Mouse (Mus musculus) gastrocnemius, postnatal 36 days (tissue): Measurements from ENCODE around the gene Nfib. TPM values are rescaled to one million over a fixed set of nuclear protein-coding genes. Genes with fewer than 3 reads are reported as not detected.

Experiments
- DNase-seq, 2 experiments: peaks; one replicate each; pipeline ENCODE4 v3.0.0; 2022
- intact Hi-C: fragments of 180-260 bp; cut with DNase I; formaldehyde crosslinking; loops from one replicate; pipeline ENCODE4 v1.15.1; 2025
- total RNA-seq, 2 experiments: library from RNA; stranded (reverse); gene quantifications; 2 replicates each; pipeline ENCODE4 v1.2.3; 2021

Gene Nfib
- total RNA-seq, 2 experiments from 2014 or later: 74.8 to 75.9 TPM

GRCm38 (mm10) chr4:82531977-82532376, 173.6 kb downstream of the Nfib start:
- no peak for DNase-seq
- intact Hi-C loops: no loop called here

- intact Hi-C loops: no loop called here
- peak in 1 of 2 experiments; percentile 65 for DNase-seq
Observed at GRCm38 (mm10) chr4:82530875-82531353, 174.6 kb downstream of the Nfib start.

GRCm38 (mm10) chr4:82528978-82529377, 176.6 kb downstream of the Nfib start:
- intact Hi-C loops: no loop called here
- no peak for DNase-seq

- intact Hi-C loops: no loop called here
- no peak for DNase-seq
Observed at GRCm38 (mm10) chr4:82519935-82520334, 185.6 kb downstream of the Nfib start.

GRCm38 (mm10) chr4:82518132-82518531, 187.4 kb downstream of the Nfib start:
- intact Hi-C loops: no loop called here
- DNase-seq: no peak

- intact Hi-C loops: no loop called here
- DNase-seq: no peak
Observed at GRCm38 (mm10) chr4:82517311-82517710, 188.2 kb downstream of the Nfib start.

GRCm38 (mm10) chr4:82516211-82516795, 189.2 kb downstream of the Nfib start:
- intact Hi-C loops: no loop called here
- no peak for DNase-seq

GRCm38 (mm10) chr4:82514921-82515320, 190.6 kb downstream of the Nfib start:
- intact Hi-C loops: no loop called here
- no peak for DNase-seq

- no peak for DNase-seq
- intact Hi-C loops: no loop called here
Observed at GRCm38 (mm10) chr4:82514373-82514772, 191.2 kb downstream of the Nfib start.

- DNase-seq: no peak
- intact Hi-C loops: loop anchor here (2.0 kb wide), 2 partner anchors 25 to 75 kb away; no protein-coding TSS in a partner anchor
Observed at GRCm38 (mm10) chr4:82513426-82513750, 192.2 kb downstream of the Nfib start.

GRCm38 (mm10) chr4:82512743-82513425, 192.7 kb downstream of the Nfib start:
- intact Hi-C loops: loop anchor here (2.0 kb wide), 2 partner anchors 26 to 76 kb away; no protein-coding TSS in a partner anchor
- DNase-seq: peak; percentile 97 to 98

GRCm38 (mm10) chr4:82512335-82512734, 193.2 kb downstream of the Nfib start:
- intact Hi-C loops: loop anchor here (2.0 kb wide), 2 partner anchors 26 to 76 kb away; no protein-coding TSS in a partner anchor
- no peak for DNase-seq

- intact Hi-C loops: no loop called here
- DNase-seq: peak in 1 of 2 experiments; percentile 53
Observed at GRCm38 (mm10) chr4:82511524-82511923, 194.0 kb downstream of the Nfib start.

- intact Hi-C loops: no loop called here
- no peak for DNase-seq
Observed at GRCm38 (mm10) chr4:82511001-82511513, 194.5 kb downstream of the Nfib start.

GRCm38 (mm10) chr4:82509771-82510170, 195.8 kb downstream of the Nfib start:
- no peak for DNase-seq
- intact Hi-C loops: no loop called here

- intact Hi-C loops: no loop called here
- DNase-seq: no peak
Observed at GRCm38 (mm10) chr4:82509166-82509767, 196.3 kb downstream of the Nfib start.

- intact Hi-C loops: loop anchor here (1.0 kb wide), 1 partner anchor 32 kb away; no protein-coding TSS in a partner anchor
Observed at GRCm38 (mm10) chr4:82508281-82508687, 197.3 kb downstream of the Nfib start.

GRCm38 (mm10) chr4:82507541-82508280, 197.8 kb downstream of the Nfib start:
- DNase-seq: peak in 1 of 2 experiments; percentile 57
- intact Hi-C loops: loop anchor here (1.0 kb wide), 1 partner anchor 33 kb away; no protein-coding TSS in a partner anchor

More at GRCm38 (mm10) chr4:82508281-82508687, 197.3 kb downstream of the Nfib start:
- DNase-seq: no peak

- intact Hi-C loops: no loop called here
- DNase-seq: peak in 1 of 2 experiments; percentile 69
Observed at GRCm38 (mm10) chr4:82506731-82507331, 198.7 kb downstream of the Nfib start.
